Mouse (Mus musculus) gonadal fat pad, adult 2 months (tissue): Measurements from ENCODE around the gene Zc3h12c. TPM values are rescaled to one million over a fixed set of nuclear protein-coding genes. Genes with fewer than 3 reads are reported as not detected.

ENCODE experiments used
- DNase-seq: peaks from one replicate; pipeline ENCODE4 v3.0.0-alpha.2; 2012; ENCODE audit warnings: low read depth
- polyA plus RNA-seq: library from polyadenylated mRNA; depleted of rRNA; stranded (reverse); fragments of >200 nt; gene quantifications from 2 replicates; pipeline ENCODE4 v1.2.3, GENCODE M21; 2012

Gene Zc3h12c
- polyA plus RNA-seq, 1 experiment, result 2.9 TPM

DNA sequence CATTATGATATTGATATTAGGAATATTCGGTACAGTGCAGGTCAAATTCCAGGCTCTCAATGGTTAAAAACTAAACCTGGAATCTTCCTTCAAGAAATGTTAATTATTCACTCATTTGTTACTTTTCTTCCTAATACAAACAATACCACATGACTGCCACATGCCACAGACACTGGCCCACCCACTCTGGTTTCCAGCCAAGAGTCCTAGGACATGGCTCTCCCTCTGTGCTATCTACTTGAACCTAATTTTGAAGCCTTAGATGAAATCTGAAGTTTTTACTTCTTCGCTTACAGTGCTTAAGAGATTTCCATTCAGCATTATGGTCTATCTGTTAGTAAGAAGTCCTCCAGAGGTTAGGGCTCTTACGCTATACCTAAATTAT lies 2.7 kb downstream of the Zc3h12c start:
- no peak for DNase-seq

DNA sequence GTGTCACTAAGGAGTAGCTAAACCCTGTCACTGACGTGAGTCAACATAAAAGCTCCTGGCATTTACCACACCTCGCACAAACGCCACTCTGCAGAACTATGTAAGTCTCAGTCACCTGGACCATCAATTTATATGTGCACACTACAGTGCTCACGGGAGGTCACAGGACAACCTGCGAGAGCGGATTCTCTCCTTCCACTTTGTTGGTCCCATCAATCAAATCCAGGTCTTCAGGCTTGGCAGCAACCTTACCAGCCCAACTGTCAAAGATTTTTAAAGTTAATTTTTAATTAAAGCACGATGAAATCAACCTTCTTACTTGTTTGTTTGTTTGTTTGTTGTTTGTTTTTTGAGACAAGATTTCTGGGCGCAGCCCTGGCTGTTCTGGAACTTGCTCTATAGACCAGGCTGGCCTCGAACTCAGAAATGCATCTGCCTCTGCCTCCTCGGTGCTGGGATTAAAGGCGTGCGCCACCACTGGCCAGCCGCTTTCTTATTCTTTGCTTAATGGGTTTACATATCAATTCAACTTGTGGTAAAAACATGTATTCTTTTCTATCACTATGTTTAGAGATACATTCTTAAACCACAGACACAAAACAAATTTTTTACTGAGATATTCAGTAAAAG lies 3.2 kb downstream of the Zc3h12c start:
- DNase-seq, result no peak

GRCm38 (mm10) chr9:52160512-52160911 lies 7.9 kb downstream of the Zc3h12c start:
- DNase-seq, result no peak

- no peak for DNase-seq
Observed at GRCm38 (mm10) chr9:52158561-52158960, 9.8 kb downstream of the Zc3h12c start.

DNA sequence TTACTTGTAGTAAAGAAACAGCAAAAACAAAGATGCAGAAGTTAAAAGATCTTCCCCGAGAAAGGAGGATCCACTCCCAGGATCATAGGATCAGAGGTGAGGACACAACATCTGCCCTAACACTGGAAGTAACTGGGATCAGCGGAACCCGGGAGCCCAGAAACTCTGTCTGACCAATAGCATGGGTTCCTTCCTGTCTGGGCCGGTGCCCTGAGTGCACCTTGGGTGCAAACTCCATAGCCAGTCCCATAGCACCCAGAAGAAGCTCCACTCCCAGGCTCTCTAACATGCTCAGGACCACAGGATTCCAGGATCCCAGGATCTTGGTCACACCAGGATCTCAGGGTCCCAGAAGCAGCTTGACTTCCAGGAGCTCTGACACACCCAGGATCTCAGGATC lies 13.0 kb downstream of the Zc3h12c start:
- DNase-seq, result no peak

DNA sequence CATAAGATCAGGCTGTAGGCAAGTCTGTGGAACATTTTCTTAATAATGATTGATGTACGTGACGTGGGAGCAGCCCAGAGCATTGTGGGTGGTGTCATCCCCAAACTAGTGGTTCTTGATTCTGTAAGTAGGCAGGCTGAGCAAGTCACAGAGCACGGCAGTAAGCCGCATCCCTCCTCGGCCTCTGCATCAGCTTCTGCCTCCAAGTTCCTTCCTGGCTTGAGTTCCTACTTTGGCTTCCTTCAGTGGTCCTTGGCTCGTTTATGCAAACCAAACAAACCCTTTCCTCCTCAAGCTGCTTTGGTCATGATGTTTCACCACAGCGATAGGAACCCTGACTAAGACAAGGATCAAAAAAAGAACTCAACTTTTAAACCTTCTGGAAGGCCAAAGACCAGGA lies 14.1 kb downstream of the Zc3h12c start:
- no peak for DNase-seq

DNA sequence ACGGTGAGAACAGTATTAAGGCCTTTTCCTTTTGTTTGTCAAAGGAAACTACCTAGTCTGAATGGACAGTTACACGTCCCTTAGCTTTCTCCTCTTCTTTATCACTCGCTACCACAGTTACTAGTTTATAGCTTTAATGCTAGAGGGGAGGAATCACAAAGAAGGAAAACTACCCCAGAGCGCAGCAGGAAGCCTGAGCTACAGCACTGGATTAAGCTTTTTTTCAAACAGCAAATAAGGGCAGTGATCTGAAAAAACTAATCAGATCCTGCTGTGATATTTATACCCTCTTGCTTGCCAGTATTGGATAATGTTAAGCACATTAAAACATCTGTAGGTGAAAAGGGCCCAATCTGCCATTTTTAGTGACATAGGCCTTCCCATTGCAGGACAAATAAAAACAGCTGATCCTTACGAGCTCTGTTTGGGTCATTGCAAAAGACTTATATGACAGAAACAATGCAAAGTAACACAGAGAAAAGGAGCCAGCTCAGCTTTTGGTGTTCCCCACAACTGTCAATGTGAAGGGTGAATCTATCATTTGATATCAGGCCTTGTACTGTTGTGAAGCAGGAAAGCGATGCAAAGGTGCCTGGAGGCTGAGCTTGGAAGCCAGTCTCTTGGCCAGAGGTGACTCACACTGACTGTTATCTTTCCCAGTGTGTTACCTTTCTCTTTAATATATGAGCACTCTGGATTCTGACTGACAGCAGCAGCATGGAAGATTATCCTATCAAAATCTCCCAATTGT lies 16.1 kb downstream of the Zc3h12c start:
- no peak for DNase-seq

- DNase-seq, result no peak
Observed at GRCm38 (mm10) chr9:52149768-52150167, 18.6 kb downstream of the Zc3h12c start.

DNA sequence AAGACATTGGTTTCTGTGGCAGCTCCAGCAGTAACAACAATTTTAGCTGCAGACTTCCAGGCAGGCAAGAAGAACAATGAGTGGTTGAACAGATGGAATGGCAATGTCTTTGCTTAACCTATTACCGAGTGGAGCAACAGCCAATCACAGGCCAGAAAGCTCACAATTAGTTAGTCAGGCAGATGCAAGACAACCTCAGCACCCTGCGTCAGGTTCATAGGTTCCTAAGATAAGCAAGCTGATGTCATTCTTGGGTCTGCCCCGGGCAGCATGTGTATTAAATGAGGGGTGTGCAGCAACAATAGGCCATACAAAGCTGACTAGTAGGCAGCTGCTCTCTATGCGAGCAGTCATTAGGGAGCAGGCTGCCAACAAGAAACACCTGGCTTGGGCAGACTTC lies 19.1 kb downstream of the Zc3h12c start:
- no peak for DNase-seq

DNA sequence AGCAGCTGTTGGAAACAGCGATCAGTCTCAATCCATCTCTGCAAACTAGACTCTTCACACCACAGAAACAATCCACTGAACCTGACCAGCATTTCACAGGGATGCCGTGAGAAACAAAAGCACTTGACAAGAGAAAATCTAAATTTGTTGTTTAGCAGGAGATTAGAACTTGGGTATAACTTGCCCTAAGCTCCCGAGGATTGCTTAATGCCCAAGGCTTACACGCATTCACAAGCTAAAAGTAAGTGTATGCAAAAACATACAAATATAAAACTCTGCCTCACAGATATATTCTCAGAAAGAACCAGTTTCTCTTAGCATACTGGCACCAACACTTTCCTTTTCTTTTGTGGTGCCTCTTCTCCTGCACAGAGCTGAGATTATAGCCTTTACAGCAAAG lies 19.5 kb downstream of the Zc3h12c start:
- DNase-seq, result no peak

DNA sequence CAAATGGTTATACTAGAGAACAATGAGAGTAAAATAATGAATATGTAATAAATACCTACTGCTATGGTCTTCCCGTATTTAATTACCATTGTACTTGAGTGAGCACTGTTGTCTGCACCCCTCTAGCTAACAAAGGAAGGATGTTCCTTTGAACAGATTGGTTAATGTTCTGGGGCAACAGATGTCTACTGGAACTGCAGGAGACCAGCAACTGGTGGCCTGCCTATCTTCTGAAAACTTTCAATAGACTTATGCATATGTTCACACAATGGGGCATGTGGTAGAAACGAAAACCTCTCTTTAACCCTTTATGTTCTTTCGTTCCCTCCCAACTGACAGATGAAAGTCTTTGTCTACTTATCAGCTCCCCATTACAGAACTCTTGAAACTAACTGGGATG lies 20.1 kb downstream of the Zc3h12c start:
- no peak for DNase-seq

DNA sequence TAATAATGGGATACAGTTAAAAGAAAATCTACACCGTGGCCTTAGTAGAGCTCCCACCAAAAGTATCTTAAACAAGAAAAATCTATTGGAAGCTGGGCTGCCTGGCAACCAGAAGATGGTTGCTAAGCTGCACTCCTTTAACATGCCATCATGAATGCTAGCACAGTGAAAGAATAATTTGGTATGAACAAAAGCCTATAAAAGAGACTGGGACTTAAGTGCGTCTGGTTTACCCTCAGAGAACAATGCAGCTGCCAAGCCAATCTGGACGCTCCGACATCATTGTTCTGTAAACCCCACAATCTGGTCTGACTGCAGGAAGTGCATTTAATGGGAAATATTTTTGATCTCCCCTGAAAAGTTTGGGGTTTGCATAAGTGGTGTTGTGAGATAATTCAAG lies 22.1 kb downstream of the Zc3h12c start:
- no peak for DNase-seq

GRCm38 (mm10) chr9:52132771-52133170 lies 35.6 kb downstream of the Zc3h12c start:
- DNase-seq, result no peak

- DNase-seq, result no peak
Observed at GRCm38 (mm10) chr9:52130348-52130747, 38.0 kb downstream of the Zc3h12c start.

GRCm38 (mm10) chr9:52125225-52125624 lies 43.1 kb downstream of the Zc3h12c start:
- DNase-seq, result no peak

GRCm38 (mm10) chr9:52119212-52119611 lies 49.2 kb downstream of the Zc3h12c start:
- no peak for DNase-seq

GRCm38 (mm10) chr9:52113091-52113490 lies 55.3 kb downstream of the Zc3h12c start:
- no peak for DNase-seq

- no peak for DNase-seq
Observed at GRCm38 (mm10) chr9:52110738-52111137, 57.6 kb downstream of the Zc3h12c start.

DNA sequence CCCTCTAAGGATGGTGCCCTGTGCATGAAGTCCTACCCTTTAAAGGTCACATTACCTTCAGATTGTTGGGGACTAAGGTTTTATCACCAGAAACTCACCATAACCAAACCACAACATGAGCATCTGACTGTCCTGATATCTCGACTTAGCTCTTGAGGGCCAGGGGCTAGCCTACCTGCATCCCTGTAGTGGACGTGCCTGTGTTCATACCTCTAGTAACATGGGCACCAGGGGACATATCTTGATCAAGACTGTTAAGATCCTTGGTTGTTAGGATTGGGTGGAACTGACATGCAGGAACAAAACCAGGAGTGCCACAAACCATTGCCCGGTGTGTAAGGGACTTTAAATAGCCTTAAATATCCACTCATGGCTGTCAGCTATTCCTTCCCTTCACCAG lies 61.2 kb downstream of the Zc3h12c start:
- no peak for DNase-seq

GRCm38 (mm10) chr9:52105423-52105822 lies 62.9 kb downstream of the Zc3h12c start:
- DNase-seq, result no peak

- DNase-seq, result no peak
Observed at GRCm38 (mm10) chr9:52104225-52104615, 64.2 kb downstream of the Zc3h12c start.

- no peak for DNase-seq
Observed at GRCm38 (mm10) chr9:52103448-52104224, 64.7 kb downstream of the Zc3h12c start.
